29 mouse cellular contexts compared by ENCODE assay signal in genomic region chrX:133743446-133743845, GRCm38 (mm10). TPM values are rescaled to one million over a fixed set of nuclear protein-coding genes. Genes with fewer than 3 reads are reported as not detected.
"Had no signal": no experiment of that assay in that cellular context is flagged by ENCODE, and none has a peak within 500 bp of the region (broad histone marks: within the 10 kb centered on the region; RNA-seq: fewer than 3 reads in every experiment).

No protein-coding gene starts in this region.

- H3K4me1 ChIP-seq: embryonic facial prominence, embryonic 10.5 days; embryonic facial prominence, embryonic 12.5 days; embryonic facial prominence, embryonic 13.5 days; embryonic facial prominence, embryonic 15.5 days; forebrain, embryonic 10.5 days; forebrain, embryonic 12.5 days; forebrain, embryonic 13.5 days; forebrain, embryonic 15.5 days had no signal

- ATAC-seq: forebrain, embryonic 13.5 days; forebrain, embryonic 14.5 days; forebrain, embryonic 15.5 days; forebrain, embryonic 16.5 days; forebrain, postnatal 0 days had no signal

- H3K9ac ChIP-seq: embryonic facial prominence, embryonic 12.5 days; embryonic facial prominence, embryonic 13.5 days; embryonic facial prominence, embryonic 15.5 days; forebrain, embryonic 12.5 days; forebrain, embryonic 13.5 days; forebrain, embryonic 15.5 days; forebrain, postnatal 0 days had no signal

- H3K9me3 ChIP-seq: embryonic facial prominence, embryonic 10.5 days; embryonic facial prominence, embryonic 12.5 days; embryonic facial prominence, embryonic 13.5 days; embryonic facial prominence, embryonic 15.5 days; forebrain, embryonic 10.5 days; forebrain, embryonic 12.5 days; forebrain, embryonic 13.5 days; forebrain, embryonic 15.5 days had no signal

- H3K4me2 ChIP-seq: embryonic facial prominence, embryonic 12.5 days; embryonic facial prominence, embryonic 13.5 days; embryonic facial prominence, embryonic 15.5 days; forebrain, embryonic 12.5 days; forebrain, embryonic 13.5 days; forebrain, embryonic 15.5 days had no signal

- DNase-seq: cerebellum, adult 18-20 months; cerebellum, adult 2 months; cerebellum, adult 8-10 months; cerebellum, adult 9-10 months; cerebellum, adult 9-11 months; cerebellum, postnatal 10 days; cerebellum, postnatal 14 days; cerebellum, postnatal 25 days; embryo, embryonic 11 days; forebrain, postnatal 0 days; gastrocnemius, adult 2 months; gastrocnemius, postnatal 10 days; gastrocnemius, postnatal 14 days; gastrocnemius, postnatal 25 days; gastrocnemius, postnatal 36 days; heart, adult 11 months; heart, adult 18-20 months had no signal

- H3K4me3 ChIP-seq: embryonic facial prominence, embryonic 10.5 days; embryonic facial prominence, embryonic 12.5 days; embryonic facial prominence, embryonic 13.5 days; embryonic facial prominence, embryonic 15.5 days; erythroblast, embryonic 14.5 days; forebrain, embryonic 10.5 days; forebrain, embryonic 12.5 days; forebrain, embryonic 13.5 days; forebrain, embryonic 15.5 days; gastrocnemius, adult 2 months had no signal

- H3K27ac ChIP-seq: embryonic facial prominence, embryonic 10.5 days; embryonic facial prominence, embryonic 12.5 days; embryonic facial prominence, embryonic 13.5 days; embryonic facial prominence, embryonic 15.5 days; forebrain, embryonic 10.5 days; forebrain, embryonic 12.5 days; forebrain, embryonic 13.5 days; forebrain, embryonic 15.5 days; gastrocnemius, adult 2 months had no signal

- H3K27me3 ChIP-seq: embryonic facial prominence, embryonic 12.5 days; embryonic facial prominence, embryonic 13.5 days; embryonic facial prominence, embryonic 15.5 days; forebrain, embryonic 12.5 days; forebrain, embryonic 13.5 days; forebrain, embryonic 15.5 days had no signal

- H3K36me3 ChIP-seq: embryonic facial prominence, embryonic 10.5 days; embryonic facial prominence, embryonic 12.5 days; embryonic facial prominence, embryonic 13.5 days; embryonic facial prominence, embryonic 15.5 days; forebrain, embryonic 10.5 days; forebrain, embryonic 12.5 days; forebrain, embryonic 15.5 days had no signal

RNA-seq across cellular contexts. Expression of gene Pcdh19, which starts 54.7 kb away (rescaled TPM):
- total RNA-seq: granulocyte monocyte progenitor cell, adult 5-6 weeks had no signal
- polyA plus RNA-seq: erythroblast, embryonic 14.5 days had no signal
